Mouse (Mus musculus): Measurements from ENCODE around the gene Pxylp1. TPM values are rescaled to one million over a fixed set of nuclear protein-coding genes. Genes with fewer than 3 reads are reported as not detected.

Pxylp1 gene
- polyA plus RNA-seq, 1 experiment = 1.9 TPM

GRCm38 (mm10) chr9:96800131-96800825, 92.2 kb downstream of the Pxylp1 start:
- Histone ChIP-seq H3K4me3 (ENCODE audit: insufficient read depth, low read length) (no peak overlapping the region), H3K4me1 (ENCODE audit: control insufficient read depth, insufficient read depth, low read length) (peaks cover 8% of the 10 kb centered on the region), H3K27ac (ENCODE audit: insufficient read depth, low read depth, low read length) (no peak overlapping the region)
- TF ChIP-seq POLR2A (IDR thresholded peaks at IDR 0.05; ENCODE audit: borderline replicate concordance, low read depth, low read length) (no peak), CTCF (IDR thresholded peaks at IDR 0.05; ENCODE audit: low read depth, low read length) (no peak)

- no peak for TF ChIP-seq POLR2A (IDR thresholded peaks at IDR 0.05; ENCODE audit: borderline replicate concordance, low read depth, low read length)
- no peak for TF ChIP-seq CTCF (IDR thresholded peaks at IDR 0.05; ENCODE audit: low read depth, low read length)
- Histone ChIP-seq H3K4me1 (ENCODE audit: control insufficient read depth, insufficient read depth, low read length) (peaks cover 18% of the 10 kb centered on the region), H3K4me3 (ENCODE audit: insufficient read depth, low read length) (no peak overlapping the region), H3K27ac (ENCODE audit: insufficient read depth, low read depth, low read length) (no peak overlapping the region)
Measured at GRCm38 (mm10) chr9:96797311-96797710, 95.2 kb downstream of the Pxylp1 start.

- no peak overlapping the region for H3K27ac ChIP-seq (ENCODE audit: insufficient read depth, low read depth, low read length)
Measured at GRCm38 (mm10) chr9:96795399-96795928, 97.0 kb downstream of the Pxylp1 start.

GRCm38 (mm10) chr9:96794601-96795000, 97.9 kb downstream of the Pxylp1 start:
- H3K4me3 ChIP-seq (ENCODE audit: insufficient read depth, low read length) = no peak overlapping the region
- H3K27ac ChIP-seq (ENCODE audit: insufficient read depth, low read depth, low read length) = no peak overlapping the region
- peaks cover 15% of the 10 kb centered on the region for H3K4me1 ChIP-seq (ENCODE audit: control insufficient read depth, insufficient read depth, low read length)
- TF ChIP-seq CTCF (IDR thresholded peaks at IDR 0.05; ENCODE audit: low read depth, low read length) (no peak), POLR2A (IDR thresholded peaks at IDR 0.05; ENCODE audit: borderline replicate concordance, low read depth, low read length) (no peak)

More at GRCm38 (mm10) chr9:96795399-96795928, 97.0 kb downstream of the Pxylp1 start:
- Histone ChIP-seq H3K4me3 (ENCODE audit: insufficient read depth, low read length) (no peak overlapping the region), H3K4me1 (ENCODE audit: control insufficient read depth, insufficient read depth, low read length) (peaks cover 20% of the 10 kb centered on the region)
- no peak for TF ChIP-seq CTCF (IDR thresholded peaks at IDR 0.05; ENCODE audit: low read depth, low read length)
- no peak for TF ChIP-seq POLR2A (IDR thresholded peaks at IDR 0.05; ENCODE audit: borderline replicate concordance, low read depth, low read length)

- Histone ChIP-seq H3K4me1 (ENCODE audit: control insufficient read depth, insufficient read depth, low read length) (peaks cover 15% of the 10 kb centered on the region), H3K27ac (ENCODE audit: insufficient read depth, low read depth, low read length) (no peak overlapping the region), H3K4me3 (ENCODE audit: insufficient read depth, low read length) (no peak overlapping the region)
- TF ChIP-seq CTCF (IDR thresholded peaks at IDR 0.05; ENCODE audit: low read depth, low read length) (no peak), POLR2A (IDR thresholded peaks at IDR 0.05; ENCODE audit: borderline replicate concordance, low read depth, low read length) (no peak)
Measured at GRCm38 (mm10) chr9:96792543-96792942, 99.9 kb downstream of the Pxylp1 start.

GRCm38 (mm10) chr9:96790389-96791007, 102.0 kb downstream of the Pxylp1 start:
- TF ChIP-seq POLR2A (IDR thresholded peaks at IDR 0.05; ENCODE audit: borderline replicate concordance, low read depth, low read length) (no peak), CTCF (IDR thresholded peaks at IDR 0.05; ENCODE audit: low read depth, low read length) (no peak)
- Histone ChIP-seq H3K27ac (ENCODE audit: insufficient read depth, low read depth, low read length) (no peak overlapping the region), H3K4me1 (ENCODE audit: control insufficient read depth, insufficient read depth, low read length) (peaks cover 18% of the 10 kb centered on the region)

GRCm38 (mm10) chr9:96789906-96790305, 102.6 kb downstream of the Pxylp1 start:
- peaks cover 23% of the 10 kb centered on the region for H3K4me1 ChIP-seq (ENCODE audit: control insufficient read depth, insufficient read depth, low read length)
- no peak overlapping the region for H3K4me3 ChIP-seq (ENCODE audit: insufficient read depth, low read length)
- TF ChIP-seq POLR2A (IDR thresholded peaks at IDR 0.05; ENCODE audit: borderline replicate concordance, low read depth, low read length) (no peak), CTCF (IDR thresholded peaks at IDR 0.05; ENCODE audit: low read depth, low read length) (no peak)
- no peak overlapping the region for H3K27ac ChIP-seq (ENCODE audit: insufficient read depth, low read depth, low read length)

More at GRCm38 (mm10) chr9:96790389-96791007, 102.0 kb downstream of the Pxylp1 start:
- no peak overlapping the region for H3K4me3 ChIP-seq (ENCODE audit: insufficient read depth, low read length)

- Histone ChIP-seq H3K27ac (ENCODE audit: insufficient read depth, low read depth, low read length) (no peak overlapping the region), H3K4me1 (ENCODE audit: control insufficient read depth, insufficient read depth, low read length) (peaks cover 26% of the 10 kb centered on the region), H3K4me3 (ENCODE audit: insufficient read depth, low read length) (no peak overlapping the region)
- no peak for TF ChIP-seq POLR2A (IDR thresholded peaks at IDR 0.05; ENCODE audit: borderline replicate concordance, low read depth, low read length)
- no peak for TF ChIP-seq CTCF (IDR thresholded peaks at IDR 0.05; ENCODE audit: low read depth, low read length)
Measured at GRCm38 (mm10) chr9:96787797-96788196, 104.7 kb downstream of the Pxylp1 start.

- no peak for TF ChIP-seq CTCF (IDR thresholded peaks at IDR 0.05; ENCODE audit: low read depth, low read length)
- TF ChIP-seq POLR2A (IDR thresholded peaks at IDR 0.05; ENCODE audit: borderline replicate concordance, low read depth, low read length) = no peak
- no peak overlapping the region for H3K27ac ChIP-seq (ENCODE audit: insufficient read depth, low read depth, low read length)
- no peak overlapping the region for H3K4me3 ChIP-seq (ENCODE audit: insufficient read depth, low read length)
- peaks cover 32% of the 10 kb centered on the region for H3K4me1 ChIP-seq (ENCODE audit: control insufficient read depth, insufficient read depth, low read length)
Measured at GRCm38 (mm10) chr9:96785871-96786342, 106.6 kb downstream of the Pxylp1 start.

GRCm38 (mm10) chr9:96785187-96785586, 107.3 kb downstream of the Pxylp1 start:
- Histone ChIP-seq H3K27ac (ENCODE audit: insufficient read depth, low read depth, low read length) (no peak overlapping the region), H3K4me3 (ENCODE audit: insufficient read depth, low read length) (no peak overlapping the region), H3K4me1 (ENCODE audit: control insufficient read depth, insufficient read depth, low read length) (peaks cover 32% of the 10 kb centered on the region)
- no peak for TF ChIP-seq CTCF (IDR thresholded peaks at IDR 0.05; ENCODE audit: low read depth, low read length)
- no peak for TF ChIP-seq POLR2A (IDR thresholded peaks at IDR 0.05; ENCODE audit: borderline replicate concordance, low read depth, low read length)

All from bone marrow macrophage, adult 2 months (primary cell).